Mouse (Mus musculus): ENCODE measurements around the gene Msmp.

GRCm38 (mm10) chr4:43561997-43562768 is 22.1 kb downstream of the Msmp start, which contains the start of the genes Creb3 and Tln1:
- TF ChIP-seq EP300 (IDR thresholded peaks at IDR 0.05; ENCODE audit: insufficient read depth, low read depth, low read length) (peak; percentile 37; the same call in 1 of the 2 replicates), CTCF (IDR thresholded peaks at IDR 0.05; ENCODE audit: low read depth, low read length) (no peak), POLR2A (IDR thresholded peaks at IDR 0.05; ENCODE audit: insufficient read depth, low read length) (no peak)
